Mouse (Mus musculus): Measurements from ENCODE around the gene Chd6.

GRCm38 (mm10) chr2:160906101-160906500 is 202.8 kb downstream of the Chd6 start:
- TF ChIP-seq TAL1 (IDR thresholded peaks at IDR 0.05; ENCODE audit: low read length) (no peak), GATA1 (IDR thresholded peaks at IDR 0.05; ENCODE audit: low read length) (no peak)

All from erythroblast, embryonic 14.5 days (primary cell).